Mouse (Mus musculus): Measurements from ENCODE around the gene Slc26a10. TPM values are rescaled to one million over a fixed set of nuclear protein-coding genes. Genes with fewer than 3 reads are reported as not detected.
"Not testable (repeated sequence)": the region's sequence is repeated elsewhere in the genome, so short reads cannot be mapped to it uniquely, and the experiment has no call there.

The Slc26a10 gene
- polyA plus RNA-seq, 1 experiment from 2014 or later, result 1.6 TPM

DNA sequence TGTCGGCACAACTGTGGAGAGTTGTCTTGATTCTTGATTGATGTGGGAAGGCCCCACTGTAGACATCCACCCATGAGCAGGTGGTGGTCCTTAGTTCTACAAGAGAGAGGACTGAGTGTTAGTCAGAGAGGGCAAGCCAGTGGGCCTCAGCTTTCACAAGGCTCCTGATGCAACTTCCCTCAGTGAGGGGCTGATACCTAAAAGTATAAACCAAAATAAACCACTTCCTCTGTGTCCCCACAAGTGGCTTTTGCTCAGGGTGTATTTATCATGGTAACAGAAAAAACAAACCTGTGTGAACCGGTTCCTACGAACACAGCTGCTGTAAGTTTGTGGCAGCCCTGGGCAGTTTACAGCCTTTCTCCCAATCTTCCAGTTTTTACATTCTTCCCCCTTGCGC, 43.9 kb downstream of the Slc26a10 start:
- no peaks in the 10 kb centered on the region for H3K4me1 ChIP-seq (replicated peaks; ENCODE audit: control insufficient read depth, insufficient read depth, low read length)
- H3K27ac ChIP-seq (ENCODE audit: low read length), result no peak overlapping the region
- ATAC-seq, result no peak
- no peak overlapping the region for H3K4me3 ChIP-seq (replicated peaks; ENCODE audit: low read length)
- H3K9ac ChIP-seq (replicated peaks; ENCODE audit: low read depth, low read length), result no peak overlapping the region
- H3K36me3 ChIP-seq (ENCODE audit: control insufficient read depth, insufficient read depth), result no peaks in the 10 kb centered on the region
- no peaks in the 10 kb centered on the region for H3K27me3 ChIP-seq (replicated peaks; ENCODE audit: control insufficient read depth, insufficient read depth, low read length)
- H3K4me2 ChIP-seq (ENCODE audit: low read length), result no peak overlapping the region
- H3K9me3 ChIP-seq (ENCODE audit: control insufficient read depth, low read length), result no peaks in the 10 kb centered on the region
- 94% methylated on average over 4 of the region's 4 CpGs for WGBS

DNA sequence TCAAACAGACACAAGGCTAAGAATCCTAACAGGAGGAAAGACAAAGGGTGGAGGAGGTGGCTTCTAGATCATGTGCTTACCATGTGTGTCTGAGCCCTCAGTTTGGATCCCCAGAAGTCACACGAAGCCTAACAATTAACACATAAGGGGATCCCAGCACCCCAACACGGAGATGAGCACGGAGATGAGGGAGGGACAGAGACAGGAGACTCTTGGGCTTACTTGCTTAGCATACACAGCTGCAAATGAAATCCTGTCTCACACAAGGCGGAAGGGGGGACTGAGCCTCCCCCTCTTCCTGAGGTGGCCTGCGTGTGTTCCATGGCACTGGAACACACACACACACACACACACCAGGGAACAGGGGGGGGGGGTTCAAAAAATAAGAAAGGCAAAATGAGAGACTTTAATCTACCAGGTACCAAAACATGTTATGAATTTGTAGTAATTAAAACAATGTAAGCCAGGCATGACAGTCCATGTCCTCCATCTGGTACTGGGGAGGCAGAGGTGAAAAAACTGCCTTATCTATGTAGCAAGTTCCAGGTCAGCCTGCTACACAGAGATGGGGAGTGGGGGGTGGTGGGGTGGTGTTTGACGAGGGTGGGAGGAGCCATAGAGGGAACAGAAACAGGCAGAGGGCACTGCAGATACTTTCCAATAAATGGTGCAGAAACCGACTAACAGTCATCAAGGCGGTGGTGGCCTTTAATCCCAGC, 45.2 kb downstream of the Slc26a10 start:
- Histone ChIP-seq H3K9ac (replicated peaks; ENCODE audit: low read depth, low read length) (no peak overlapping the region), H3K27me3 (replicated peaks; ENCODE audit: control insufficient read depth, insufficient read depth, low read length) (no peaks in the 10 kb centered on the region), H3K27ac (ENCODE audit: low read length) (no peak overlapping the region), H3K9me3 (ENCODE audit: control insufficient read depth, low read length) (no peaks in the 10 kb centered on the region), H3K4me3 (replicated peaks; ENCODE audit: low read length) (no peak overlapping the region), H3K4me1 (replicated peaks; ENCODE audit: control insufficient read depth, insufficient read depth, low read length) (no peaks in the 10 kb centered on the region), H3K36me3 (ENCODE audit: control insufficient read depth, insufficient read depth) (no peaks in the 10 kb centered on the region), H3K4me2 (ENCODE audit: low read length) (no peak overlapping the region)
- ATAC-seq, result no peak
- 57% methylated on average over 8 of the region's 8 CpGs for WGBS

- H3K9ac ChIP-seq (replicated peaks; ENCODE audit: low read depth, low read length); H3K9me3 ChIP-seq (ENCODE audit: control insufficient read depth, low read length); H3K4me2 ChIP-seq (ENCODE audit: low read length); H3K36me3 ChIP-seq (ENCODE audit: control insufficient read depth, insufficient read depth); H3K27me3 ChIP-seq (replicated peaks; ENCODE audit: control insufficient read depth, insufficient read depth, low read length); H3K27ac ChIP-seq (ENCODE audit: low read length); ATAC-seq; H3K4me3 ChIP-seq (replicated peaks; ENCODE audit: low read length); H3K4me1 ChIP-seq (replicated peaks; ENCODE audit: control insufficient read depth, insufficient read depth, low read length): not testable (repeated sequence)
- WGBS, result 77% methylated on average over 3 of the region's 3 CpGs
Observed at GRCm38 (mm10) chr10:127134394-127135035, 45.9 kb downstream of the Slc26a10 start.

DNA sequence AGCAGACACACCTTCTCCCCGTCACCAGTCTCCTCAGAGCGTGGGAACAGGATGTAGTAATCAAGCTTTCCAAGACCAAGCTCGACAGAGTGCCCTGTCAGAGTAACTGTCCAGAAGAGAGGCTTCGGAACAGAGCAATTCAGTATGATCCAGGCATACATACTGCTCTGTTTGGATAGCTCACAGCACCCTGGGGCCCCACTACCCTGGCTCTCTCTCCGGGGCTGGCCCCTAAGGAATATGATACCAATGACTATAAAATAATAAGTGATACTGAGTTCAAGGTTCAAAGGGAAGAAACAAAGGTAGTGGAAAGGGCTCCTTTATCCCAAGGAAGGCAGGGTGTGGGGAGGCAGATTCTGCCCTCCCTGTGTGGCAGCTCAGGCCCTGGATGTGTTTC, 48.0 kb downstream of the Slc26a10 start:
- H3K36me3 ChIP-seq (ENCODE audit: control insufficient read depth, insufficient read depth), result no peaks in the 10 kb centered on the region
- H3K4me3 ChIP-seq (replicated peaks; ENCODE audit: low read length), result no peak overlapping the region
- H3K9ac ChIP-seq (replicated peaks; ENCODE audit: low read depth, low read length), result no peak overlapping the region
- H3K27me3 ChIP-seq (replicated peaks; ENCODE audit: control insufficient read depth, insufficient read depth, low read length), result no peaks in the 10 kb centered on the region
- no peaks in the 10 kb centered on the region for H3K9me3 ChIP-seq (ENCODE audit: control insufficient read depth, low read length)
- no peak overlapping the region for H3K27ac ChIP-seq (ENCODE audit: low read length)
- no peak for ATAC-seq
- H3K4me1 ChIP-seq (replicated peaks; ENCODE audit: control insufficient read depth, insufficient read depth, low read length), result no peaks in the 10 kb centered on the region
- WGBS, result 83% methylated on average over 5 of the region's 5 CpGs
- no peak overlapping the region for H3K4me2 ChIP-seq (ENCODE audit: low read length)

GRCm38 (mm10) chr10:127129431-127129830, 51.0 kb downstream of the Slc26a10 start:
- Histone ChIP-seq H3K9ac (replicated peaks; ENCODE audit: low read depth, low read length) (no peak overlapping the region), H3K27me3 (replicated peaks; ENCODE audit: control insufficient read depth, insufficient read depth, low read length) (no peaks in the 10 kb centered on the region), H3K4me3 (replicated peaks; ENCODE audit: low read length) (no peak overlapping the region), H3K4me2 (ENCODE audit: low read length) (no peak overlapping the region), H3K9me3 (ENCODE audit: control insufficient read depth, low read length) (no peaks in the 10 kb centered on the region), H3K4me1 (replicated peaks; ENCODE audit: control insufficient read depth, insufficient read depth, low read length) (no peaks in the 10 kb centered on the region), H3K27ac (ENCODE audit: low read length) (no peak overlapping the region), H3K36me3 (ENCODE audit: control insufficient read depth, insufficient read depth) (no peaks in the 10 kb centered on the region)
- no peak for ATAC-seq
- 77% methylated on average over 4 of the region's 4 CpGs for WGBS

GRCm38 (mm10) chr10:127127711-127128279, 52.6 kb downstream of the Slc26a10 start:
- Histone ChIP-seq H3K27ac (ENCODE audit: low read length) (no peak overlapping the region), H3K4me2 (ENCODE audit: low read length) (no peak overlapping the region), H3K36me3 (ENCODE audit: control insufficient read depth, insufficient read depth) (no peaks in the 10 kb centered on the region), H3K4me3 (replicated peaks; ENCODE audit: low read length) (no peak overlapping the region), H3K9me3 (ENCODE audit: control insufficient read depth, low read length) (no peaks in the 10 kb centered on the region), H3K4me1 (replicated peaks; ENCODE audit: control insufficient read depth, insufficient read depth, low read length) (peaks cover 4% of the 10 kb centered on the region), H3K27me3 (replicated peaks; ENCODE audit: control insufficient read depth, insufficient read depth, low read length) (no peaks in the 10 kb centered on the region), H3K9ac (replicated peaks; ENCODE audit: low read depth, low read length) (no peak overlapping the region)
- WGBS, result 90% methylated on average over 7 of the region's 7 CpGs
- no peak for ATAC-seq

- Histone ChIP-seq H3K9ac (replicated peaks; ENCODE audit: low read depth, low read length) (no peak overlapping the region), H3K4me2 (ENCODE audit: low read length) (no peak overlapping the region), H3K27ac (ENCODE audit: low read length) (no peak overlapping the region), H3K36me3 (ENCODE audit: control insufficient read depth, insufficient read depth) (no peaks in the 10 kb centered on the region), H3K27me3 (replicated peaks; ENCODE audit: control insufficient read depth, insufficient read depth, low read length) (no peaks in the 10 kb centered on the region), H3K9me3 (ENCODE audit: control insufficient read depth, low read length) (no peaks in the 10 kb centered on the region), H3K4me1 (replicated peaks; ENCODE audit: control insufficient read depth, insufficient read depth, low read length) (peaks cover 16% of the 10 kb centered on the region), H3K4me3 (replicated peaks; ENCODE audit: low read length) (no peak overlapping the region)
- WGBS, result 90% methylated on average over 5 of the region's 5 CpGs
- ATAC-seq, result no peak
Observed at GRCm38 (mm10) chr10:127126579-127126978, 53.9 kb downstream of the Slc26a10 start.

GRCm38 (mm10) chr10:127125210-127126001, 55.0 kb downstream of the Slc26a10 start:
- H3K27ac ChIP-seq (ENCODE audit: low read length), result no peak overlapping the region
- no peaks in the 10 kb centered on the region for H3K36me3 ChIP-seq (ENCODE audit: control insufficient read depth, insufficient read depth)
- no peak overlapping the region for H3K4me3 ChIP-seq (replicated peaks; ENCODE audit: low read length)
- no peaks in the 10 kb centered on the region for H3K9me3 ChIP-seq (ENCODE audit: control insufficient read depth, low read length)
- H3K4me1 ChIP-seq (replicated peaks; ENCODE audit: control insufficient read depth, insufficient read depth, low read length), result peaks cover 17% of the 10 kb centered on the region
- WGBS, result 77% methylated on average over 9 of the region's 9 CpGs
- no peaks in the 10 kb centered on the region for H3K27me3 ChIP-seq (replicated peaks; ENCODE audit: control insufficient read depth, insufficient read depth, low read length)
- no peak overlapping the region for H3K9ac ChIP-seq (replicated peaks; ENCODE audit: low read depth, low read length)
- no peak overlapping the region for H3K4me2 ChIP-seq (ENCODE audit: low read length)
- ATAC-seq, result no peak

DNA sequence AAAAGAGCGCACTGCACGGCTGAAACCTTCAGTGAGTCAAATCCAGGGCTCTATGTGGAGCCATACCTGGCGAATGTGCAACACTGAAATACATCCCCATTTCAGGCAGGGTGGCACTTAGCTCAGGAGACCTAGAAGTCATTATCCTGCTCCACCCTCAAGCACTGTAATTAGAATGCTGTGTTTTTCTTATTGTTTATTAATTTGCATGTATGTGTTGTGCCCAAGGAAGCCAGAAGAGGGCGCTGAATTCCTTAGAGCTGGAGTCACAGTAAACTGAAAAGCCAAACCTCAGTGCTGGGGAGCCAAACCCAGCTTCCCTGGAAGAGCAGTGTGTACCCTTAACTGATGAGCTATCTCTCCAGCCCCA, 57.0 kb downstream of the Slc26a10 start:
- H3K9me3 ChIP-seq (ENCODE audit: control insufficient read depth, low read length), result no peaks in the 10 kb centered on the region
- H3K36me3 ChIP-seq (ENCODE audit: control insufficient read depth, insufficient read depth), result 0 out of 2 replicates have a peak, but pooled peaks cover 5% of the 10 kb centered on the region
- peak; percentile 7; the same call in 1 of the 2 replicates for ATAC-seq
- peak overlapping the region; percentile 82 for H3K27ac ChIP-seq (ENCODE audit: low read length)
- peak overlapping the region; percentile 55; the same call in 1 of the 2 replicates for H3K9ac ChIP-seq (replicated peaks; ENCODE audit: low read depth, low read length)
- H3K4me2 ChIP-seq (ENCODE audit: low read length), result peak overlapping the region; percentile 49
- peak overlapping the region; percentile 28 for H3K4me3 ChIP-seq (replicated peaks; ENCODE audit: low read length)
- H3K4me1 ChIP-seq (replicated peaks; ENCODE audit: control insufficient read depth, insufficient read depth, low read length), result peaks cover 25% of the 10 kb centered on the region
- H3K27me3 ChIP-seq (replicated peaks; ENCODE audit: control insufficient read depth, insufficient read depth, low read length), result no peaks in the 10 kb centered on the region
- 4% methylated on average over 4 of the region's 4 CpGs for WGBS

All from forebrain, embryonic 16.5 days (tissue).